Mouse (Mus musculus): ENCODE data around the gene 5530401A14Rik. TPM values are rescaled to one million over a fixed set of nuclear protein-coding genes. Genes with fewer than 3 reads are reported as not detected.

The 5530401A14Rik gene
- polyA plus RNA-seq, 2 experiments, result not detected

DNA sequence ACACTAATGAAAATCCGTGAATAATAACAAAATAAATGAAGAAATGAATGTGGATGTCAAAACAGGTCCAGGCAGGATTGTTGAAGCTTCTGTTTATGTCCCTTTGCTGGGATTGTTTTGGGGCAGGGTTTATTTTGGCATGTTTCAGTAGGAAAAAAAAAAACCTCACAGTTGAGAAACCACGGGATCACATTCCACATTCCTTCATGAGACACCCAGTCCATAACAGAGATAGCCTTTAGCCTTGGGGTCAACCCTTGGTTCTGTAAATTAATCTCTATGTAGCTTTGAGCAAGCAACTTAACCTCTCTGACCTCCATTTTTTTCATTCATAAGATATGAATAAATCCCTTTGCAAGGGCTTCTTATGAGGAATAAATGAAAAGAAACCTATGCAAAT lies 19.5 kb upstream of the 5530401A14Rik start:
- no peaks in the 10 kb centered on the region for H3K4me1 ChIP-seq (replicated peaks; ENCODE audit: control insufficient read depth in 2 of 2, insufficient read depth in 2 of 2, low read length in 1 of 2)
- no peak overlapping the region for H3K9ac ChIP-seq (replicated peaks)
- WGBS (ENCODE audit: insufficient replicate concordance), result 33% methylated on average over 2 of the region's 2 CpGs
- TF ChIP-seq EP300 (IDR thresholded peaks at IDR 0.05; ENCODE audit: low read depth) (no peak), CTCF (IDR thresholded peaks at IDR 0.05; ENCODE audit: low read depth) (no peak)
- H3K4me3 ChIP-seq (ENCODE audit: insufficient read depth in 1 of 2, low read depth in 2 of 2, low read length in 2 of 2), result no peak overlapping the region
- H3K27me3 ChIP-seq (ENCODE audit: control insufficient read depth, insufficient read depth, low read length), result no peaks in the 10 kb centered on the region
- ATAC-seq (ENCODE audit: insufficient read depth) (no peak), DNase-seq (ENCODE audit: low read depth in 3 of 3, low spot score in 3 of 3) (no peak)
- H3K9me3 ChIP-seq (ENCODE audit: control insufficient read depth, low read length), result no peaks in the 10 kb centered on the region
- no peak overlapping the region for H3K27ac ChIP-seq
- H3K36me3 ChIP-seq (replicated peaks; ENCODE audit: control insufficient read depth, insufficient read depth, low read depth), result no peaks in the 10 kb centered on the region
- no peak overlapping the region for H3K4me2 ChIP-seq (ENCODE audit: low read depth)

DNA sequence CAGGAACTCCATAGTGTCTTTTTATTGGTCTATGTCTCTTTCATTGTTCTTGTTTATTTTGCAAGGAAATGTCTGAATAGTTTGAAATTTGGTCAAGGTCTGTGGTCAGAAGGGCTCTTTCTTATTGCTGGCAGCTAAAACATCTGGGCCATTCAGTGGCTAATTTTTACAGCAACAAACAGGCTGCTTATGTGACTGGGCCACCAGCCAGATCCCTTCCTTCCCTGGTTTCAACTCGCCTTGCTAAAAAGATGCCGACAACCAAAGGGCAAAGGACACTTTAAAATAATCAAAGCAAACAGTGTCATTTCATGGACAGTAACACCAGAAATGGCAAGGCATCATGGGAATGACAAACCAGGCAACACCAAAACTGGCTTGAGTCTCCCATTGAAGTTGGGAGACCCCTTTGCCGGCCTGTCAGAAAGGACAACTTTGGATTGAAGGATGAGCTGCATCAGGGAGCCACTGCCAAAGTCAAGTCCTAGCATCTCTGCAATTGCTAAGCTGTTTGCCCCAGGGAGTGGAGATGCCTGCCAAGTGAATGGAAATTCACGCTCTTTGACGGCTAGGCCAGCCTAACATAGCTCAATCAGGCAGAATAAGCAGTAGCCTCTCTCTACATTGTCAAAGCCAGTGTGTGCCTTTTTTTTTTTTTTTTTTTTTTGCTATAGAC lies 15.3 kb upstream of the 5530401A14Rik start:
- no peak overlapping the region for H3K4me3 ChIP-seq (ENCODE audit: insufficient read depth in 1 of 2, low read depth in 2 of 2, low read length in 2 of 2)
- H3K4me2 ChIP-seq (ENCODE audit: low read depth), result no peak overlapping the region
- H3K9ac ChIP-seq (replicated peaks), result no peak overlapping the region
- H3K27ac ChIP-seq, result no peak overlapping the region
- no peak for TF ChIP-seq EP300 (IDR thresholded peaks at IDR 0.05; ENCODE audit: low read depth)
- no peak for TF ChIP-seq CTCF (IDR thresholded peaks at IDR 0.05; ENCODE audit: low read depth)
- H3K36me3 ChIP-seq (replicated peaks; ENCODE audit: control insufficient read depth, insufficient read depth, low read depth), result no peaks in the 10 kb centered on the region
- DNase-seq (ENCODE audit: low read depth in 3 of 3, low spot score in 3 of 3), result no peak
- H3K27me3 ChIP-seq (ENCODE audit: control insufficient read depth, insufficient read depth, low read length), result no peaks in the 10 kb centered on the region
- H3K9me3 ChIP-seq (ENCODE audit: control insufficient read depth, low read length), result no peaks in the 10 kb centered on the region
- WGBS (ENCODE audit: insufficient replicate concordance), result 59% methylated on average over 5 of the region's 5 CpGs
- no peaks in the 10 kb centered on the region for H3K4me1 ChIP-seq (replicated peaks; ENCODE audit: control insufficient read depth in 2 of 2, insufficient read depth in 2 of 2, low read length in 1 of 2)
- ATAC-seq (ENCODE audit: insufficient read depth), result no peak

DNA sequence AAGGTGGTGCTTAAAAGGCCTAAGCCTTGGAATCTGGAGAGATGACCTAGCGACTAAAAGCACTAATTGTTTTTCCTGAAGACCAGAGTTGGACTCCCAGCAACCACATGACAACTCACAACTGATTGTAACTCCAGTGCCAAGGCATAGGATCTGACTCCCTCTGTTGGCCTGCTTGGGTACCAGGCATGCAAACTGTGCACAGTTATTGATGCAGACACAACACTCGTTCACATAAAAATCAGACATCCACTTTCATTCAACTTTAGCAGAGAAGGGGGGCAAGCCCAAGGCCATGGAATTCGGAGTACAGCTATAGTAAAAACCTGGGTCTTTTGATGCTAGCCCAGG lies 14.8 kb upstream of the 5530401A14Rik start:
- ATAC-seq (ENCODE audit: insufficient read depth) (no peak), DNase-seq (ENCODE audit: low read depth in 3 of 3, low spot score in 3 of 3) (no peak)
- TF ChIP-seq EP300 (IDR thresholded peaks at IDR 0.05; ENCODE audit: low read depth), result no peak
- TF ChIP-seq CTCF (IDR thresholded peaks at IDR 0.05; ENCODE audit: low read depth), result no peak
- H3K4me2 ChIP-seq (ENCODE audit: low read depth), result no peak overlapping the region
- no peak overlapping the region for H3K4me3 ChIP-seq (ENCODE audit: insufficient read depth in 1 of 2, low read depth in 2 of 2, low read length in 2 of 2)
- no peak overlapping the region for H3K27ac ChIP-seq
- 42% methylated on average over 3 of the region's 3 CpGs for WGBS (ENCODE audit: insufficient replicate concordance)
- no peaks in the 10 kb centered on the region for H3K36me3 ChIP-seq (replicated peaks; ENCODE audit: control insufficient read depth, insufficient read depth, low read depth)
- no peak overlapping the region for H3K9ac ChIP-seq (replicated peaks)
- H3K9me3 ChIP-seq (ENCODE audit: control insufficient read depth, low read length), result no peaks in the 10 kb centered on the region
- no peaks in the 10 kb centered on the region for H3K27me3 ChIP-seq (ENCODE audit: control insufficient read depth, insufficient read depth, low read length)
- no peaks in the 10 kb centered on the region for H3K4me1 ChIP-seq (replicated peaks; ENCODE audit: control insufficient read depth in 2 of 2, insufficient read depth in 2 of 2, low read length in 1 of 2)

DNA sequence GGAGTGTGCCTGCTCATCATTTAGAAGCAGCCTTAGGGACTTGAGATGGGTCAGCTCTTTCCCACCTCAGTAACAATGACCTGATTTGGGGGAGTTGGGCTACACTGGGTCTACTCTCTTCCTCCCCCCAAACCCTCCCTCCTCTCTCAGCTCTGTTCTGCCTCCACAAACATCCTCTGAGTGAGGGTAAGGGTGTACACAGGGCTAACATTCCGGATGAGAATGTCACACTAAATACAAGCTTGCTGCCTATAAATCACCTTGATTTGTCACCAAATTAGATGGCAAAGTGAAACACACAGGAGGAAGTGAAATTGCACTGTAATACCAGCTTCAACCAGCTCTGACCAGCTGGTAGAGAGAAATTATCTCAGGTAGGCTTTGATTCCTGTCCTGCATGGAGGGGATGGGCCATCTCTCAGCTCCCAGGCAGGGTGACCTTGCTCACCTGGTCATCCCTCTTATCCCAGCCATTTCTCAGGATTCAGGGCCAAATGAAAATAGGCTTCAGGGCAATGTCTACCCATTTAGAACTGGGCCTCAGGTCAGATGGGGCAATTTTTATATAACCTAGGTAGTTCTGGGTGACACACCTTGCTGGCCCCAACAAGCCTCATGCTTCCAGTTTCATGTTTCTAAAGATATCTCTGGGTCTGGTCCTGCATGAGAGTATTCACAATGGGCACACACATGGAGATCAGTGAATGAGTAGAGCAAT lies 12.5 kb upstream of the 5530401A14Rik start:
- Histone ChIP-seq H3K27ac (no peak overlapping the region), H3K9ac (replicated peaks) (no peak overlapping the region), H3K36me3 (replicated peaks; ENCODE audit: control insufficient read depth, insufficient read depth, low read depth) (no peaks in the 10 kb centered on the region), H3K4me3 (ENCODE audit: insufficient read depth in 1 of 2, low read depth in 2 of 2, low read length in 2 of 2) (no peak overlapping the region), H3K27me3 (ENCODE audit: control insufficient read depth, insufficient read depth, low read length) (no peaks in the 10 kb centered on the region), H3K4me2 (ENCODE audit: low read depth) (no peak overlapping the region), H3K9me3 (ENCODE audit: control insufficient read depth, low read length) (no peaks in the 10 kb centered on the region), H3K4me1 (replicated peaks; ENCODE audit: control insufficient read depth in 2 of 2, insufficient read depth in 2 of 2, low read length in 1 of 2) (no peaks in the 10 kb centered on the region)
- TF ChIP-seq CTCF (IDR thresholded peaks at IDR 0.05; ENCODE audit: low read depth) (no peak), EP300 (IDR thresholded peaks at IDR 0.05; ENCODE audit: low read depth) (no peak)
- ATAC-seq (ENCODE audit: insufficient read depth) (no peak), DNase-seq (ENCODE audit: low read depth in 3 of 3, low spot score in 3 of 3) (no peak)
- WGBS (ENCODE audit: insufficient replicate concordance), result 27% methylated on average over 1 of the region's 1 CpGs

DNA sequence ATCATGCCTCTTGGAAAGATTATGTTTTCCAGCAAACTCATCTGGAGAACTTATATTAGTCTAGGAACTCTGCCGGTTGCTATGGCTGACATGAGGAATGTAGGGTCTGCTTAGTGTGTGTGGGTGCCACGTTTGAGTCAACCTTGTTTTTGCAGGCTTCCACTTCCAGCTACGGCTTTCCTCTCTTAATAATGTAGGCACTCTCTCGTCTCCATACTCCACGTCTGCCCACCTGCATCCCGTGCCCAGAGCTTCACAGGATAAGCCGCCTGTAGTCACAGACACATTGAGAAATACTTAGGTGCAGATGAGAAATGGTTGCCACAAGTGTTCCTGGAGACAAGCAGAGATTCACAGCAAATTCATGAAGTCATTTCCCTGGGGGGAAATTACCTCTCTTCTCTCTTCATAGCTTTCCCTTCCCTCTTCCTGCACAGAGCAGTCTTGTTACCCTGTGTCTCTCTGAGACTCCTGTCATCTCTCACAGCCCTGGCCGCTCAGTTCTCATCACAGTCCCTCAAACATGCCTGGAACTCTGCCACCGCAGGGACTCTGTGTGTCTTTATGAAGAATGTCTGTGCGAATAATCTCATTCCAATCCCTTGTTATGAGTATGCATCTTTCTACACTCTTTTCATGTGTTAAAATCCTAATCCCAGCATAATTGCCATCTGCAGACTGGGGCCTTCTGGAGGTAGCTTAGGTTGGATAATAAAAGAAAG lies 5.3 kb downstream of the 5530401A14Rik start:
- no peaks in the 10 kb centered on the region for H3K36me3 ChIP-seq (replicated peaks; ENCODE audit: control insufficient read depth, insufficient read depth, low read depth)
- DNase-seq (ENCODE audit: low read depth in 3 of 3, low spot score in 3 of 3) (no peak), ATAC-seq (ENCODE audit: insufficient read depth) (no peak)
- H3K9ac ChIP-seq (replicated peaks), result no peak overlapping the region
- TF ChIP-seq CTCF (IDR thresholded peaks at IDR 0.05; ENCODE audit: low read depth) (no peak), EP300 (IDR thresholded peaks at IDR 0.05; ENCODE audit: low read depth) (no peak)
- WGBS (ENCODE audit: insufficient replicate concordance), result 60% methylated on average over 10 of the region's 10 CpGs
- no peak overlapping the region for H3K27ac ChIP-seq
- no peak overlapping the region for H3K4me3 ChIP-seq (ENCODE audit: insufficient read depth in 1 of 2, low read depth in 2 of 2, low read length in 2 of 2)
- H3K4me2 ChIP-seq (ENCODE audit: low read depth), result no peak overlapping the region
- no peaks in the 10 kb centered on the region for H3K27me3 ChIP-seq (ENCODE audit: control insufficient read depth, insufficient read depth, low read length)
- no peaks in the 10 kb centered on the region for H3K9me3 ChIP-seq (ENCODE audit: control insufficient read depth, low read length)
- no peaks in the 10 kb centered on the region for H3K4me1 ChIP-seq (replicated peaks; ENCODE audit: control insufficient read depth in 2 of 2, insufficient read depth in 2 of 2, low read length in 1 of 2)
